Mouse (Mus musculus): Measurements from ENCODE around the gene Arhgap21. TPM values are rescaled to one million over a fixed set of nuclear protein-coding genes. Genes with fewer than 3 reads are reported as not detected.

Arhgap21 gene
- total RNA-seq, 2 experiments from 2014 or later, result 331 to 369 TPM

Other genes with a start within 250 kb of the Arhgap21 start
- 1 to 10 TPM; 1.8 to 2.0 TPM for gene Enkur, start 236.5 kb upstream of the Arhgap21 start, total RNA-seq (2021)
- gene Thnsl1, start 236.8 kb upstream of the Arhgap21 start, total RNA-seq (2021), result 10 to 100 TPM; 21.3 to 22.9 TPM